Mouse (Mus musculus) liver, adult 2 months (tissue): Measurements from ENCODE around the gene Glb1.

ENCODE experiments used
- CTCF ChIP-seq: fragments of 200-500 bp; IDR thresholded peaks from 2 replicates; pipeline ENCODE4 v1.5.1; 2011; ENCODE audit warnings: low read depth, low read length, control low read depth
- POLR2A ChIP-seq: fragments of 200-500 bp; IDR thresholded peaks from 2 replicates; pipeline ENCODE4 v1.6.1; 2011; ENCODE audit warnings: low read length, control low read depth; ENCODE audit not compliant: insufficient read depth; ENCODE audit errors: extremely low read depth

DNA sequence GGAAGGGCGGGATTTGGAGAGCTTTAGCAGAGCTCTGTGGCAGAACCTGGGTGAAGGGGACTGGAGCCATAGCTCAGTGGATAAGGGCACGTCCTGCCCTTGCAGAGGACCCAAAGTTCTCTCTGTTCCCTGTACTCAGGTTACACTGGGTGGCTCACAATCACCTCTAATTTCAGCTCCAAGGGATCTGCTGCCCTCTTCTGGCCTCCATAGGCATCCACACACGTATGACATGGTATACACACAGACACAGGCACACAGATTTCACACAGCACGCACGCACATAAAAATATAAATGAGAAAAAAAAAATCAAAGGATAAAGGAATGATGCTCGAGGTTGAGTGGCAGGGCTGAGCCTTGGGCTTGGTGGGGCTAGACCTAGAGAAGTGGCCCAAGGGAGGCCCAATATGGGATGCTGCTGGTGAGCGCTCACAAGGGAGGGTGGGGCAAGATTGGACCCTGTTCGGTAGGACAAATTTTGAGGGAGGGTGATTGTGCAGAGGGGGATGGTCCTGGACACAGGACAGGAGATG, 11.4 kb upstream of the Glb1 start:
- TF ChIP-seq POLR2A (no peak), CTCF (peak; percentile 34; the same call in 1 of the 2 replicates)
